Mouse (Mus musculus) layer of hippocampus, adult 11-12 months (tissue): ENCODE measurements around the gene F11.

Experiments used
- DNase-seq: peaks from one replicate; pipeline ENCODE4 v3.0.0; 2022; ENCODE audit warnings: low spot score

Gene F11

DNA sequence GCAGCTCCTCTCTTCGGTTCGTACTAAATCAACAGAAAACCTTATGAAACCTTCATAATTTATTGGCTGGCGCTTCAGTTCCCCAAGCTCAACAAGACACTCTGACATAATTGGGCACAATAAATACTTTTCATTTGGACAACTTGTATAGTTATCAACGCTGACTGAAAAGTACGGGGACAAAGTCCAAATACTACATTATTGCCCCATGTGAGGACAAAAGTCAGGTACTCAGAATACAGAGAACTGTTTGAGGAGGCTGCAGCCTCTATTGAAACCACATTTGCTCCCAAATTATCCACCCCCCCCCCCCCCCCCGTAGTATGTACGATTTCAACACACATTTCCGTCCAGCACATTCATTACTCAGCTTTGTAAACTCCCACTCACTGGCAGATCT, 22.5 kb downstream of the F11 start:
- no peak for DNase-seq

DNA sequence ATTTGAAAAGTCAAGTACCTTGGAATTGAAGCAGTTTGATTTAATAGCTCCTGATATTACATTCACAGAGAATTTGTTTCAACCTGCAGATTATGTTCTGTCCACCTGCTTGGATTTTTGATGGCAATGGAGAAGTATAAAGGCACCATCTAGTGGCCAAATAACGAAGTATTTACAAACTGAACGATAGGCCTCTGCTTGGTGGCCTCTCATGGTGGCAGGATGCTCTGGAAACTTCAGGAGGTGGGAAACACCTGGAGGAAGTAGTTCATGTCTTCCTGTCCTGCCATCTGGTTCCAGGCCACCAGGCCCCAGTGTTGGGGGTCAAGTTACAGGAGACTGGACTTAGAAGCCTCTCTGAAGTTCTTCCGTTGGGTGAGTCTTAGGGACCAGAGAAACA, 23.5 kb downstream of the F11 start:
- peak; percentile 54 for DNase-seq

DNA sequence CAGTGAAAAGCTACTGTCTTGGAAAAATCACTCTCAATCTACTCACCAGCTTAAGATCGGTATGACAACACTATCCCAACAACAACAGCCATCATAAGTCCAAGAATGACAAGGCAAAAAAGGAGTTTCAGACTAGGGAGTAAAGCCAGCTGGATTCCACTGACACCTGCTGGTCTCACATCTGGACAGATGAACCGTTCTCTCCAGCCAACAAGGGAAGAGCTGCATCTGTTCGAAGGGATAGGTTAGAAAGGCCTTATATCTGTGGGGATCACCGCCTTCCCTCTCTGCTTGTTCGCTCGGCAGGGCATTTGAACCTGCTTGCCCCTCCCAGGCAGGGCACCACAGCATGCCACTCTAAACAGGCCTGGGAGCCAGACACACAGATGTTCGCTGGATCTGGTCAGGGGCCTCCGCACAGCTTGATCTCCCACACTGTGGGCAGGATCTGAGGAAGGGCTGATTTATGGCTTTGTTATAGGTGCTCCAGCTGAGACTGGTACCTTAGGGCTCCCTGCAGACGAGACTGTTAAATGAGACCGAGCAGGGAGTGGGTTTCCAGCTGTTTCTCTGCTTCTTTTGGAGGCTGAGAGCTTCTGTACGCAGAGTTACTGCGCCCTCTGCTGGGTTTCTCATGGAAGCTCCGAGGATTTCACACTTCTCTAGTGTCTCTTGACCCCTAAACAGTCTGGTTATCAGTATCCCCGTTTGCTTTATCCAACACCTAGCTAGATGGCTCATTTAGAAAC, 25.5 kb downstream of the F11 start:
- peak; percentile 26 for DNase-seq

DNA sequence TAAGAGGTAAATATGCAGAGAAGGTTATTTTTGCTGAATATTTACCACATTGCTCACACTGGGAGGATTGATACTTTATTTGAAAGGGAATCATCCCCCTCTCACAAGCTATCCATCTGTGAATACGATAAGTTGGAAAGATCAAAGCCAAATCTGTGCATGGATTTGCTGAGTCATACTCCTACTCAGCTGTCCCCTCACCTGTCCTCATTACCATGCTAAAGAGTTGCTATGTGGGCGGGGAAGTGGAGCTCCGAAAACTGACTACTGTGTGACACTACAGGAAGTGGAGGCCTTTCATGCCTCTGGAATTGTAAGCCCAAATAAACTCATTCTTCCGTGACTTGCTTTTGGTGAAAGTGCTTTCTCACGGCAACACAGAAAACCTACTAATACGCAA, 26.6 kb downstream of the F11 start:
- no peak for DNase-seq

DNA sequence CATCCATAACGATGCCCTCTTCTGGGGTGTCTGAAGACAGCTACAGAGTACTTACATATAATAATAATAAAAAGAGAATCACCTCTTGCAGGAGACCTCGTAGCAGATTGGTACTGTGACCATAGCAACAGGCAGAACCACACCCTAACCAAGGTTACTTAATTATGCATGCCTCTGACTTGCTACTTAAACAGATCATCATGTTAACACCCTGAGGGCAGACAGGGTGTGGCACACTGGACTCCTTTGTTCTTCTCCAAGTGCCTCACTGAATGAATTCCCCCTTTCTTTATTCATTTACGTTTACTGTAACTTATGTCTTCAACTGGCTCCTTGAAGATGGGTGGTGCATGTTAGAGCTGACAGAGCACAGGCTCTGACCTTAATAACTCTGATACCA, 28.6 kb downstream of the F11 start:
- DNase-seq = no peak

DNA sequence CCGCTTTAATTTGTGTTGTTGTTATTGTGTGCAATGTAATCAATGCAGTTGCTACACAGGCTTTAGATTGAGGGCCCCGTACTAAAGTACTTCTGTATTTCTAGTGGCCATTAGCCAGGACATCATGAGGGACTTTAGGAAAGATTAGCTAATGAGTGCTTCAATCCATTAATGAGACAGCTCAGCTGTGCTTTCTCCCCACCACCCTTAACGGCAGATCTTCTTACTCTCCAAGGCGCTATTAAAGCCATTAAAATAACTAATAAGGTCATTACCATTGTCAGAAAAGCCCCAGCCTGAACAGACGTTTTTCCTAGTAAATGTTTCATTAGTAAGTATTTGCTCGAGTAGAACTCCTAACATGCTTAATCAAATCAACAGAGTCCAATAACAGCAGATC, 59.4 kb downstream of the F11 start:
- no peak for DNase-seq

DNA sequence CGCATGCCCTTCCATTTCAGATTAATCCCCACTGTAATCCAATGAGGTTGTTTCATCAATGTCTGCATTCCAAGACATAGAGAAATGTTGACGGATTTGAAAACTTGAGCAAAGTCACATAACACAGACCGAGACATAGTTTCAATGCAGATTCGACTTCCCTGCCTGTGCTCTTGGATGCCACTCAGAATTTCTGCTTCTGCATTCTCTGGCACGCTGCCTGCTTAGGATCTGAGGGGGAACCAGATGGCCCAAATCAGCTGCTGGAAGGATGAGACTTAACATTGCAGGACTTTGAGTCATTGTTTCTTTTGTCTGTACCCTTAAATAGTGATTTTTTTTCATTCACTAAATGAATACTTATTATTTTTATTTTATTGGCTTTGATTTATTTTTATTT, 60.2 kb downstream of the F11 start:
- DNase-seq = peak; percentile 60

DNA sequence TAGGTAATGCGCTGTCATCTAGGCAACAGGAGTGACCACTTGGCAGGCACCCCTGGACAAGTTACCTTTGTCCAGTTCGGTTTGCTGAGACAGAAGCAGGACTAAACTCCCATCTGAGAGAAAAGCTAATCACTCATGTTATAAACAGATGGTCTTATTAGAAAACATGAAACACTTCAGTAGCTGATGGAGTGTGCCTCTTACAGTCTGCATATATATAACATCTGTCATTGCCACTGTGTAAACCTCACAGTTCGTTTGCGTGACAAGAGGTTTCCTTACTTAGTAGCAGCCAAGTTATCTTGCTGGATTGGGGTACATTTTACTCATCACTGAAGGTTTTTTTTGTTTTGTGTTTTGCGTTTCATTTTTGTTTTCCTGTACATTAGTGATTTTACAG, 64.5 kb downstream of the F11 start:
- no peak for DNase-seq

DNA sequence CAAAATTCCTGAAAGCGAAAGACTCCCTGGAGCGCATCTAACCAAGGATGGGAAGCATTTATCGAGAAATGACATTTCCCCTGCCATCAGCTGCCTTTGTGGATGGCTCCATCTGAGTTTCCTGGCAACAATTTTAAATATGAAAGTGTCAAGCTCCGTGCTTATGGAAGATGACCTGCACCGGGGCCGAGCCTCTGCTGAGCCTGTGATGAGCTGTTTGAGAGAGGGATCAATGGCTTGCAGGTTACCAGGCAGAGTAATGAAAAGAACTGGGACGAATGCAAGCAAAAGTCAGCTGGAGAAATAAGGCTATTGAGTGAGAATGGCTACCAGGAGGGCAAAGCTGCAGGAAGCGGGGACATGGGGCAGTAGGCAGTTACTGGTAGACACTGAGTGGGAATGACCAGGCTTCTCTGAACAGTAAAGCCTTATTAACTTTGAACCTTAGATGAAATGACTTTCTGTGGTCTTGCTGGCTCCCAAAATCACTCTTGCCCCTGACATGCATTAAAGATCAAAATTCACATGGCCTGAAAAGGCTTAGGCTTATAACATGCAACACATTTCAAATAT, 65.8 kb downstream of the F11 start:
- DNase-seq = no peak
